ENCODE assay signal across 10 mouse cellular contexts in genomic region chr11:120242726-120243530, GRCm38 (mm10). TPM values are rescaled to one million over a fixed set of nuclear protein-coding genes. Genes with fewer than 3 reads are reported as not detected.
A peak's percentile ranks its signal among the peaks of the same experiment; 100 is the strongest.
DNase-seq lines count a peak whose midpoint lies in the region; ATAC-seq and TF ChIP-seq lines count a peak whose summit lies in the region.
"Had no signal": no experiment of that assay in that cellular context is flagged by ENCODE, and none has a peak within 500 bp of the region (broad histone marks: within the 10 kb centered on the region; RNA-seq: fewer than 3 reads in every experiment).

No protein-coding gene starts in this region.

- no peak for DNase-seq in kidney, postnatal 36 days
- no peak for DNase-seq in layer of hippocampus, adult 18-20 months (ENCODE audit: low spot score in 2 of 2)
- no peak for DNase-seq in thymus, postnatal 10 days (ENCODE audit: low spot score in 2 of 2)
- no peak for DNase-seq in layer of hippocampus, adult 2 months (ENCODE audit: low spot score in 2 of 2)
- DNase-seq: cerebellum, postnatal 10 days; kidney, postnatal 10 days had no signal

- H3K9ac ChIP-seq in kidney, embryonic 15.5 days: peak overlapping the region; percentile 12; the same call in 1 of the 2 replicates
- peak overlapping the region; percentile 25; the same call in 1 of the 2 replicates for H3K9ac ChIP-seq in embryonic facial prominence, embryonic 12.5 days
- H3K9ac ChIP-seq in hindbrain, embryonic 12.5 days: peak overlapping the region; percentile 57
- H3K9ac ChIP-seq in midbrain, embryonic 16.5 days (ENCODE audit: low read depth, low read length): peak overlapping the region; percentile 50

- peak overlapping the region; percentile 6; the same call in 1 of the 2 replicates for H3K4me3 ChIP-seq in kidney, embryonic 15.5 days (replicated peaks)
- H3K4me3 ChIP-seq in embryonic facial prominence, embryonic 12.5 days: 0 out of 2 replicates have a peak overlapping the region, but pooled peaks have one; percentile 9
- peak overlapping the region; percentile 12; the same call in 1 of the 2 replicates for H3K4me3 ChIP-seq in hindbrain, embryonic 12.5 days
- 0 out of 2 replicates have a peak overlapping the region, but pooled peaks have one; percentile 14 for H3K4me3 ChIP-seq in midbrain, embryonic 16.5 days (ENCODE audit: low read depth, low read length)
- no peak overlapping the region for H3K4me3 ChIP-seq in layer of hippocampus, adult 2 months

- no peak for ATAC-seq in kidney, embryonic 15.5 days (replicated peaks; ENCODE audit: low FRiP score)
- ATAC-seq in embryonic facial prominence, embryonic 12.5 days (ENCODE audit: insufficient number of reproducible peaks, insufficient read depth, low FRiP score, low TSS enrichment): no peak
- no peak for ATAC-seq in hindbrain, embryonic 12.5 days (ENCODE audit: low FRiP score)
- ATAC-seq in midbrain, embryonic 16.5 days: 0 out of 2 replicates have a peak, but pooled peaks have one; percentile 6

- H3K36me3 ChIP-seq in kidney, embryonic 15.5 days: no peaks in the 10 kb centered on the region
- H3K36me3 ChIP-seq in embryonic facial prominence, embryonic 12.5 days: no peaks in the 10 kb centered on the region
- 0 out of 2 replicates have a peak, but pooled peaks cover 7% of the 10 kb centered on the region for H3K36me3 ChIP-seq in hindbrain, embryonic 12.5 days
- H3K36me3 ChIP-seq in midbrain, embryonic 16.5 days (ENCODE audit: control insufficient read depth, insufficient read depth, low read length): no peaks in the 10 kb centered on the region

- no peak for TF ChIP-seq CTCF in layer of hippocampus, adult 2 months (conservative IDR thresholded peaks at IDR 0.05)

- H3K9me3 ChIP-seq in kidney, embryonic 15.5 days (replicated peaks): no peaks in the 10 kb centered on the region
- H3K9me3 ChIP-seq in embryonic facial prominence, embryonic 12.5 days: no peaks in the 10 kb centered on the region
- no peaks in the 10 kb centered on the region for H3K9me3 ChIP-seq in hindbrain, embryonic 12.5 days (replicated peaks)
- no peaks in the 10 kb centered on the region for H3K9me3 ChIP-seq in midbrain, embryonic 16.5 days (replicated peaks; ENCODE audit: control insufficient read depth, low read length, poor library complexity, severe bottlenecking)

- H3K27ac ChIP-seq in kidney, embryonic 15.5 days: peak overlapping the region; percentile 97
- peak overlapping the region; percentile 81 for H3K27ac ChIP-seq in embryonic facial prominence, embryonic 12.5 days
- peak overlapping the region; percentile 99 for H3K27ac ChIP-seq in hindbrain, embryonic 12.5 days
- H3K27ac ChIP-seq in midbrain, embryonic 16.5 days (ENCODE audit: low read length): peak overlapping the region; percentile 56
- H3K27ac ChIP-seq in layer of hippocampus, adult 2 months: no peak overlapping the region

- 9% methylated on average over 22 of the region's 22 CpGs for WGBS in kidney, embryonic 15.5 days
- WGBS in embryonic facial prominence, embryonic 12.5 days: 36% methylated on average over 22 of the region's 22 CpGs
- WGBS in hindbrain, embryonic 12.5 days: 35% methylated on average over 22 of the region's 22 CpGs
- 30% methylated on average over 22 of the region's 22 CpGs for WGBS in midbrain, embryonic 16.5 days

- H3K4me2 ChIP-seq in kidney, embryonic 15.5 days: peak overlapping the region; percentile 90
- peak overlapping the region; percentile 32 for H3K4me2 ChIP-seq in embryonic facial prominence, embryonic 12.5 days (replicated peaks)
- H3K4me2 ChIP-seq in hindbrain, embryonic 12.5 days (replicated peaks): peak overlapping the region; percentile 73
- peak overlapping the region; percentile 49 for H3K4me2 ChIP-seq in midbrain, embryonic 16.5 days (ENCODE audit: low read length)

- peaks cover 93% of the 10 kb centered on the region for H3K4me1 ChIP-seq in kidney, embryonic 15.5 days
- peaks cover 85% of the 10 kb centered on the region for H3K4me1 ChIP-seq in embryonic facial prominence, embryonic 12.5 days
- H3K4me1 ChIP-seq in hindbrain, embryonic 12.5 days: peaks cover 88% of the 10 kb centered on the region
- H3K4me1 ChIP-seq in midbrain, embryonic 16.5 days (ENCODE audit: control insufficient read depth, insufficient read depth, low read length): peaks cover 58% of the 10 kb centered on the region

- no peaks in the 10 kb centered on the region for H3K27me3 ChIP-seq in kidney, embryonic 15.5 days
- no peaks in the 10 kb centered on the region for H3K27me3 ChIP-seq in embryonic facial prominence, embryonic 12.5 days
- H3K27me3 ChIP-seq in hindbrain, embryonic 12.5 days: no peaks in the 10 kb centered on the region
- H3K27me3 ChIP-seq in midbrain, embryonic 16.5 days (ENCODE audit: control insufficient read depth, insufficient read depth, low read depth, low read length): no peaks in the 10 kb centered on the region

RNA-seq across cellular contexts. Expression of gene Bahcc1, which starts 10.2 kb away (rescaled TPM):
- 11.8 and 14.1 TPM in 2 replicates for polyA plus RNA-seq in kidney, embryonic 15.5 days (2015; fragmentation: Nextera tagmentation; extraction: Ambion mirVana)
- 16.8 and 18.8 TPM in 2 replicates for polyA plus RNA-seq in embryonic facial prominence, embryonic 12.5 days (2016; fragmentation: Nextera tagmentation; extraction: Ambion mirVana)
- 21.9 and 23.8 TPM in 2 replicates for polyA plus RNA-seq in hindbrain, embryonic 12.5 days (2016; fragmentation: Nextera tagmentation; extraction: Ambion mirVana)
- 9.7 and 13.7 TPM in 2 replicates for polyA plus RNA-seq in midbrain, embryonic 16.5 days (2015; fragmentation: Nextera tagmentation; extraction: Ambion mirVana)
- 10 to 100 TPM; 17.6 to 19.0 TPM for total RNA-seq in layer of hippocampus, adult 18-20 months (2021)
- total RNA-seq in layer of hippocampus, adult 2 months (2021): 10 to 100 TPM; 19.9 to 20.7 TPM

Comparison
In these comparisons a context has a peak if more than half of its experiments do, and no peak if none do; other contexts are left out.
1. H3K4me2 ChIP-seq: peak in every context shown above with its lines; median percentile 90 in kidney, embryonic 15.5 days; 73 in hindbrain, embryonic 12.5 days; 49 in midbrain, embryonic 16.5 days; 32 in embryonic facial prominence, embryonic 12.5 days.